Mouse (Mus musculus) kidney, adult 8-10 months (tissue): ENCODE measurements around the gene Zfp618.
A peak's percentile ranks its signal among the peaks of the same experiment; 100 is the strongest.

Source experiments
- DNase-seq, 2 experiments: peaks; one replicate each; pipeline ENCODE4 v3.0.0; 2022

Zfp618 gene

GRCm38 (mm10) chr4:63032581-63033006 lies 67.2 kb downstream of the Zfp618 start:
- peak; percentile 44 to 74 for DNase-seq

GRCm38 (mm10) chr4:63033724-63034123 lies 68.4 kb downstream of the Zfp618 start:
- DNase-seq, result no peak

GRCm38 (mm10) chr4:63035991-63036390 lies 70.6 kb downstream of the Zfp618 start:
- no peak for DNase-seq

DNA sequence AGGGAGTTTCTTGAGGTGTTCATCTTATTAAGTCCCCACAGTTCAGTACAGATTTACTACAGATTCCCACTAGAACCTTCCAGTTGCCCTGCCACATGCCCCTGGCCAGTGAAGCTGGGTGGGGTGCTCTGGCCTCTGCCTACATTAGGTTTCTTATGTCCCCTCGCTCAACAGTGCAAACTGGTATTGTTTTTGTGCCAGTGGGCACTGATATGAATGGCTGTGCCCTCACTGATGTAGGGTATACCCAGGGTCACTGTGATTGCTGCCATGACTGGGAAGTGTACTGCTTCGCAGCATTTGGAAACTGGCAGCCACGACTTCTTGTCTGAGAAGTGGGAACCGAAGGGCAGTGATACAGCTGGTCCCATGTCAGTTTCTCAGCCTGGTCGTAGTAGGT lies 71.4 kb downstream of the Zfp618 start:
- DNase-seq, result no peak

- DNase-seq, result peak in 1 of 2 experiments; percentile 1
These were observed 72.2 kb downstream of the Zfp618 start for GRCm38 (mm10) chr4:63037555-63037954.

DNA sequence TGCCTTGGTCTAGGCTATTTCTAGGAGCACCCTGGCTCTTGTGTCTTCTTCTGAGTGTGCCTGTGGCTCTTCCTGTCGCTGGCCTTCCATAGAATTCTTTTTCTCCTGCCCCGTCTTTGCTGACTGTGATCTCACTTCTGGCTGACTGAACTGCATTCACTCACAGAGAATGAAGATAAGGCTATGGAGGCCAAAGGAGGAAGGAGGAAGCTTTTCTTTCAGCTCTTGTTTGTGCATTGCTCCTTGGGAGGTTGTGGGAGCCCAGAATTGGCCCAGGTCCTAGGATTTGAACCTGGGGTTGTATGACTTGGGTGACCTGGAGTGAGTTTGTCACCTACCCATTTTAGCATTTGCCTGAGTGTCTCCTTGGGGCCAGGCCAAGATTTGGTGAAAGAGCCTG lies 72.9 kb downstream of the Zfp618 start:
- DNase-seq, result peak in 1 of 2 experiments; percentile 1

DNA sequence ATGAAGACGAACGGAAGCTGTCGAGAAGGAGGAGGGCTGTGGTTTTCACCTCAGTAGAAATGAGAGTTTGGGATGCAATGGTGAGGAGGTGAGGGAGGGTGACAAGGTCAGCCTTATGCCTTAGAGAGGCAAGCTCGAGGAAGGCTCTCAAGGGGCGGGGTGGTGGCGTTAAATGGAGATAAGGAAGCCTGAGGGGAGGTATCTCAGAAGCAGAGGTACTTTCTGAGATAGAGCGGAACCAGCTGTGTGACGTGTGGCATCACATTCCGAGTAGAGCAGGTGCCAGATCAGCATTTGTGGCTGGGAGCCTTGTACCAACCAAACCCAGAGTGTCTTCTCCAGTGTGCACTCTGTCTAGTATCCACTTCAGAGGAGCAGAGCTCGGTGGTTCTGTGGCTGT lies 73.6 kb downstream of the Zfp618 start:
- DNase-seq, result no peak

DNA sequence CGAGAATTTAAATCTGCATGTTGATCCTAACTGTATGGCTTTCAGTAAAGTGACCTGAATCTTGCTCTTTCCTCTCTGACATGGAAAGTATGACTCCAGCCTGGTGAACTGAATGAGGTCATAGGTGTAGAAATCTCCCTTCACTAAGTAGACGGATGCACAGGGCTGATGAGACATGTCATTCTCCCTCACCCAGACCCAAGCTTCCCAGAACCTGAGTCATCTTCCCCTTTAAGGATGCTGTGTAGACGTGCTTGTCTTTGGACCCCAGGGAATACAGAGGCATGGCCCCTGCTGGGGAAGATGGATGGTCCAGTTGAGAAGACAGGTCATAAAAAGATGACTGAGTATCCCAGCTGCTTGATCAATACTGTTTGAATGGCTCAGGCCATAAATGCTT lies 83.2 kb downstream of the Zfp618 start:
- DNase-seq, result no peak

- no peak for DNase-seq
These were observed 84.4 kb downstream of the Zfp618 start for GRCm38 (mm10) chr4:63049596-63050318.

DNA sequence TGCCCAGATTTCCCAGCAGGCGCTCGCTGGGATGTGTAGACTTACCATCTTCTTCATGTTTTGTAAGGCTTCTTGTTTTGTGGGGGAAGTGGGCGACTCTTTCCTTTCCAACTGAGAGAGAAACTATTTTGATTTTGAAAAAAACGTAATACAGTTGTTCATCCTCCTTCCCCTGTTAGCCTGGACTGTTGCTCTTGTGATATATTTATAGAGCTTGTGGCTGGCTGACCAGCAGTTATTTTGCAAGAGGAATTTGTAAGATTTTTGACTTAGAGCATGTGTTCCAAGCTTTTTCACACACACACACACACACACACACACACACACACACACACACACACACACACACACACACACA lies 84.9 kb downstream of the Zfp618 start:
- DNase-seq, result peak in 1 of 2 experiments; percentile 2

- DNase-seq, result peak in 1 of 2 experiments; percentile 5
These were observed 85.6 kb downstream of the Zfp618 start for GRCm38 (mm10) chr4:63050949-63051348.

- DNase-seq, result peak; percentile 91 to 96
These were observed 86.7 kb downstream of the Zfp618 start for GRCm38 (mm10) chr4:63051940-63052661.

DNA sequence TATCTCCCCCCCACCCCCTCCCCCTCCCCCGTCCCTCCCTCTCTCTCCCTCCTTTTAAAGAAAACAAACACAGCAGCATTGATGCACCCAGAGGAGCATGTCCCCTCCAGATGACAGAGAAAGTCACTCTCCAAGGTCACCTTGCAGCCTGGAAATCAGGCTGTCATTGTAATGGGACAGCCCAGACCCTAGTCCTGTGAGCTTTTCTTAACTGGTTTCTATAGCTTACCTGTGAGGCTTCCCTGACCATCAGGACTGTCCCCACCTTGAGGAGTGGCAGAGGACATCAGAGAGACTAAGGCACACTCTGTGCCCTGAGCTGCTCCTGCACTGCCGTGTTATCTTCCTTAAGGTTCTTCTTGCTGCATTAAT lies 87.3 kb downstream of the Zfp618 start:
- no peak for DNase-seq

- no peak for DNase-seq
These were observed 89.9 kb downstream of the Zfp618 start for GRCm38 (mm10) chr4:63055216-63055745.

DNA sequence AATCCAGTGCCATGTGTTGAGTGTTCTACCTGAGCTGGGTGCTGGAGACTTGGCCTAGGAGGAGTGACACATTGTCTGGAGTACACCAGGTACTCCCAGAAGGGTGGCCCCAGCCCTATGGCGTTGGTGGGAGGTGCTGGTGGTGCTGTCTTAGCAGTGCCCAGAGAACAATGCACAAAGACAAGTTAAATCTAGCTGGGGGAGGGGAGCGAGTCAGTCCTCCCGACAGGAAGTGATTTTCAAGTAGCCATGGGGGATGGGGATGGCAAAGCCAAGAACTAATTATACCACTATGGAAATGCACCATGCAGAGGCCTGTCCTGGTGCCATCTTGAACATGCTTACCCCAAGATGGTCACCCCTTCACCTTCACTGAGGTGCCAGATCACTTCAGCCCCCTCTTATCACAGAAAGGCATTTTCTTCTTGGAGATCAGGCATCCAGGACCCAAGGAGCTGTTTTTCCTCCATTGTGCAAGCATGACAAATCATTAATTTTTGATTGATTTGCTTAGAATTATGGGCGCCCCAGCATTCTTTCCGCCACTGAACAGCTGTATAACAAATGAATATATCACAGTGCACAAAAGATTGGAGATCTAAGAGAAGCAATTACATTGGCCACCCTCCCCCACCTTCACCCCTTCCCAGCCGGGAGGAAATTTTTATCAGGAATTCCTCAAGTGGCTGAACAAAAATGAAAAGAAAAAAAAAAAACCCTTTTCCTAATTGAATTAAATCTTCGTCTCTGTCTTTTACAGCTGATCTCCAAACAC lies 91.5 kb downstream of the Zfp618 start:
- DNase-seq, result no peak

- DNase-seq, result no peak
These were observed 92.2 kb downstream of the Zfp618 start for GRCm38 (mm10) chr4:63057581-63057980.

- DNase-seq, result no peak
These were observed 93.3 kb downstream of the Zfp618 start for GRCm38 (mm10) chr4:63058686-63059085.

GRCm38 (mm10) chr4:63060358-63060757 lies 95.0 kb downstream of the Zfp618 start:
- DNase-seq, result no peak

- DNase-seq, result no peak
These were observed 96.0 kb downstream of the Zfp618 start for GRCm38 (mm10) chr4:63061411-63061810.

DNA sequence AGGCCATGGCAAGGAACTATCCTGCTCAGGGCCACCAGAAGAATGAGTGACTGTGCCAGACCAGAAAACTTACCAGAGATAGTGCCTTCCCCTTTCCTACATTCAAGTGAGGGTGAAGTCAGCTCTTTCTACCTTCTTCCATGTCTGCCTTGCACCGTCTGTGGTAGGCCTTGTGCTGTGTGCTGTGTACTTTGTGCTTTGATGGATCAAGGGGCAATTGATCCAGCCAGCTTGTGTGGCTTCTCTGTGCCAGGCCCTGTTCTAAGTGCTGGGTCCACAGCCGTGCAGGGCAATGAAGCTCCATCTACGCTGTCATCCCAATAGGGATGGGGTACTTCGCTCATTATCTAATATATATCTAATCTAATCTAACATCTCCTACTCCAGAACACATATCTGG lies 98.0 kb downstream of the Zfp618 start:
- DNase-seq, result no peak

GRCm38 (mm10) chr4:63064911-63065310 lies 99.5 kb downstream of the Zfp618 start:
- no peak for DNase-seq

DNA sequence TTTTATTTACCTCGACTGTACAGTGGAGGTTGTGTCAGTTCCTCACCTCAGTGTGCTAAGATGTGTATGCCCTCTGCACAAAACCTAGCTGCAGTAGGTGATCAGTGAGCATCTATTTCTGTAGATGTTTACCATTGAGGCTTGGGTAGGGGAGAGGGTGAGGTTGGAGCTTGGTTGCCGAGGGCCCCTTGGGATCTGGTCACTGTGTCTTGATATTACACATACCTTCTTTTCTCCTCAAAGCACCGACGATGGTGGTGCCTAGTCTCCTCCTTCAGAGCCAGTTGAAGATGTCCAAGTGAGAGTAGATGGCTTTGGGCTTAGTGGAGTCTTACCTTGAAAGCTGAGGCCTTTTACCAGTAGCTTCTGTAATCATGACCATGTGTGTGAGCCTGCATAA lies 101.4 kb downstream of the Zfp618 start:
- no peak for DNase-seq

- peak; percentile 47 to 61 for DNase-seq
These were observed 102.4 kb downstream of the Zfp618 start for GRCm38 (mm10) chr4:63067822-63068221.
